Mouse (Mus musculus) gastrocnemius, adult 8-10 months (tissue): Measurements from ENCODE around the gene Mmd. TPM values are rescaled to one million over a fixed set of nuclear protein-coding genes. Genes with fewer than 3 reads are reported as not detected.
"Not testable (repeated sequence)": the region's sequence is repeated elsewhere in the genome, so short reads cannot be mapped to it uniquely, and the experiment has no call there.

ENCODE experiments used
- DNase-seq, 2 experiments: peaks; one replicate each; pipeline ENCODE4 v3.0.0; 2022; ENCODE audit warnings: low spot score in 2 of 2
- total RNA-seq, 4 experiments: library from RNA; stranded (reverse); gene quantifications; 2 replicates each; pipeline ENCODE4 v1.2.4; 2022

The Mmd gene
- total RNA-seq, 4 experiments from 2014 or later = 9.3 to 20.4 (median 12.4) TPM

DNA sequence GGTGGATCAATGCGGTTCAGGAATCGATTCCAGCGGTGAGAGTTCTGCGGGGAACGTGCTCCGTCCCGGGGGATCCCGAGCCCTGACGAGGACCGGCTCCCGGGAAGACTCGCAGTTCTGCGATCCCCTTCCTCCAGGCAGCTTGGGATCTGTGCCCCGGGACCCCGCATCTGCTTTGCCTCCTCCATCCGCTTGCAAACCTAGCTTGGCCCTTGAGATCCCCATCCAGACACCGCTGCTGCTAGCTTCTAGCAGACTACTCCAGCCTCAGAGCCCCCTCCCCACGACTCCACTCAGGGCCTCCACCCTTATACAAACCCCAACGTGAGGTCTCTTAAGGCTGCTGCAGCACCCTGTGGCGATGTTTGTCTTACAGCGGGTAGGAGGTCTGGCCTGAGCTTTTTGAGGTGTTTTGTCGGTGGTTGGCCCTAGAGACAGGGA is 465 bp downstream of the Mmd start:
- DNase-seq = no peak

DNA sequence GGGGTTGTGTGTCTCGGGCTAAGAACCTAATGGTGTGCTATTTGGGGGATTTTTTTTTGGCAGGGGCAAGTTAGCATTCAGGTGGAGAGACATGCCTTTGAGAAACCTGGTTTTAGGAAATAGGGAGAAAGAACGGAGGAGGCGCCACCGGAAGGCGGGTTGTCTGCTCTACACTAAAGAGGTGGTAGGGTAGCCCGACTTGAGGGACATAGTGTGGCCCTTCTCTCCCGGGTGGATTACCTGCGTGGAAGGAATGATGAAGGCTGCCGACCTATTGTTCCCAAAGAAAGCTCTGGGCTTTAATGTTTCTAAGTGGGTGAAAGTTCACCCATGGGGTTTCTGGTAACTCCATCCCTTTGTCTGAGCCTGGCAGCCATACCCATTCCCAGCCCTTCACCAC is 933 bp downstream of the Mmd start:
- no peak for DNase-seq

DNA sequence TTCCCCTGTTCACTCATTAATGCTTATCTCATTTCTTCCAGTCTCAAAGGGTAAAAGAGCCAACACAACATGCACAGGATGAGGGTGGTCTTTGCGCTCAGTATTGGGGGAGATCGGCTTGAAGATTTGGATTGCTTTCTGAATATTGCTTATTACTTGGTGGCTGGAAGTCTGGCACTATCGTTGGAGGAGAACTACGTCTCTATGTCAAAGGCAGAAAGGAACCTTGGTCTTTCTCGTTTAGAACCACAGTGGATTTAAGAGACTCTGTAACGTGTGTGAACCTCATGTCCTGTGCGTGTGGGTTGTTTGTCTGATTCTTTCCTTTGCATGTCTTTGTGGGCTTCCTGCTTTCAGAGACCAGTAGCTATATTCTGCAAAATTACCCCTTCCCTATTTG is 1.5 kb downstream of the Mmd start:
- DNase-seq = no peak

DNA sequence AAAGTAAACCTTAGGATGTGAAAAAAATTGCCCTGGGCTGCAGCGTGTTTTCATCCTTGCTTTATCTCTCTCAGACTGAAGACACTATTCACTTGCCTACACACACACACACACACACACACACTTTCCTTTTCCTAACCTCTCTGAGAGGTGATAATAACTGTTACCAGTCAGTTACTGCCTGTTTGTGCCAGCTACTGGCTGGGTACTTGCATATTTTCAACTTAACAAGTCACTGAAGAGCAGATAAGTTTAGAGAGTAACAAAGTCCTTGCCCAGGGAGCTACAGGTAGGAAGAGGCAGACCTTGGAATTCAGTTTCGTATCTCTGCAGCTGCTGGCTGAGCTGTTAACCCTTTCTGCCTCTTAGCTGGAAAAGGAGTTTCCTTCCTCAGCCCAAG is 2.7 kb downstream of the Mmd start:
- DNase-seq = no peak

DNA sequence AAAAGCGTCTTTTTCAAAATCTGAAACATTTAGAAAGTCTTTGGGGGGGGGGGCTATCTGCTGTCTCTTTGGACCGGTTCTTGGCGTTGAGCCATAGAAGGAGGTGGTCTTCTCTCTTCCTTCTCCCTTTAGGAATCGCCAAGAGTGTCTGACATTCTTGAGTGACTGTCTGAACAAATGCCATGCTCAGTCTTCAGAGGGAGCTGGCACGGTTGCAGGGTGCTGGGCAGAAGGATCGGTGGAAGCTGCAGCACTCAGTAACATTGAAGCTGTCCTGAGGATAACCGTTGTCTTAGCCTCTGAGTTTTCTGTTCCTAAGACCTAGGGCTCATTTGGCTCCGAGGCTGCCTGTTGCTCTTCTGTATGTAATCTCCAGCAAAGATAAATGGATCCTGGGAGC is 3.1 kb downstream of the Mmd start:
- DNase-seq = no peak

DNA sequence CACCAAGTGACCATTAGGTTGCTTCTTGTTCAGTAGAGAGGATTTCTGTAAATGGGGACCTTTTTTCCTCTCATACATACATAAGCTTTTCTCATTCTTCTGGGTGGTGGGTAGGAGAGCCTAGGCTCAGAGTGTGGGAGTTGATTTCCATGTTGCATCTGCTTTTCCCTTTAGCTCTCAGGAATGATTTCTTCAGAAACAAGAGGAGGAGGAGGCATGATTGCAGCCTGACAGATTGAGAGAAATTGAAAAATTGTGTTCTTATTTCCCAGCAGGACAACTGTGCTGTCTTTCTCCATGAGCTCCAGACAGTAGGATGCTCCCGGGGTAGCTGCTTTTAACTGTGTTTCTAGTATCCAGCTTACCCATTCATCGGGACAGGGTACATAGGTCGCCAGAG is 5.3 kb downstream of the Mmd start:
- no peak for DNase-seq

DNA sequence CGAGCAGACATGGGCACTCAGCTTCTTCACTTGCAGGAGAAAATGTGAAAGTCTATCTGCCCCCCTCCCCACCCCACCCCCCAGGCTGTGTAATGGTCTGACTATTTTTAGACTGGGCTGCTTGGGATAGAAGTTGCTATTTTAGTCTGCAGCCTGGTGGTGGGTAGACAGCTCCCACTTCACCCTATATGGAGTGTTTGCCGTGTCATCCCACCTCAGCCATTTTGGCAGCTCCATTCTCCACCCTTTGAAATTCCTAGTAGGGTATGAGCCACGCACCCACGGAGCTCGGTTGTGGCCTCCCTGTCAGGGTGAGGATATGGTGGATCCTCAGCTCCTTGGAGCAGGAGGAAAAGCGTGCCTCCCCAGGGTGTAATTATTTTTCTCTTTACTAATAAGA is 6.4 kb downstream of the Mmd start:
- peak; percentile 36 to 38 for DNase-seq

DNA sequence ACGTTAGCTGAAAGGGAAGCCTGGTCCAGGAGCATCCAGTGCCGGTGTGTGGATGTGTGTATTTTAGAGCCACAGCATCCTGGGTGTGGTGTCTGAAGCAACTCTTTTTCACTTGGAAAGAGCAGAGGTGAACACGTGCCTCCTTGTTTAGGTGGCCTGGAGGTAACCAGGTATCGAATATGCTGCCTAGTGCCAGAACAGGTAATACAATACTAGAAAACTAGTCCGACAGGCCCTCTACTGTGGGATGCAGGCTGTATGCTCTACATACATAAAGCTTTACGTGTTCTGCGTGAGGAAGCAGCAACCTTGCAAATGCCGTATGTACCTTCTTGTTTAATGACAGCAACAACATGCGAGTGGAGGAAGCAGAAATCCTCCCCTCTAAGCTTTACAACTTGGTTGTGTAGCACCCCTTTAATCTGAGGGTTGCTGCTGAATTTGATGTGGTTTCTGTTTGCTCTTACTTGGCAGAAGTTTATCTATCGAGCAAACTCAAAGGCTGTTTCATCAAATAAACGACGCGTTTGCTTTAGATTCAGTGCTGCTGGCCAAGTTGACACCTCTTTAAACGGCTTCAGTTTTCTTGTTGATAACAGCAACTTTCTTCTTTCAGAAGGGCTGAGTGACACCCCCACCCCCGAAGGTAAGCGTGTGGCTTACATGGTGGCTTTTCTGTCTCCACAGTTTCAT is 7.7 kb downstream of the Mmd start:
- DNase-seq = no peak

DNA sequence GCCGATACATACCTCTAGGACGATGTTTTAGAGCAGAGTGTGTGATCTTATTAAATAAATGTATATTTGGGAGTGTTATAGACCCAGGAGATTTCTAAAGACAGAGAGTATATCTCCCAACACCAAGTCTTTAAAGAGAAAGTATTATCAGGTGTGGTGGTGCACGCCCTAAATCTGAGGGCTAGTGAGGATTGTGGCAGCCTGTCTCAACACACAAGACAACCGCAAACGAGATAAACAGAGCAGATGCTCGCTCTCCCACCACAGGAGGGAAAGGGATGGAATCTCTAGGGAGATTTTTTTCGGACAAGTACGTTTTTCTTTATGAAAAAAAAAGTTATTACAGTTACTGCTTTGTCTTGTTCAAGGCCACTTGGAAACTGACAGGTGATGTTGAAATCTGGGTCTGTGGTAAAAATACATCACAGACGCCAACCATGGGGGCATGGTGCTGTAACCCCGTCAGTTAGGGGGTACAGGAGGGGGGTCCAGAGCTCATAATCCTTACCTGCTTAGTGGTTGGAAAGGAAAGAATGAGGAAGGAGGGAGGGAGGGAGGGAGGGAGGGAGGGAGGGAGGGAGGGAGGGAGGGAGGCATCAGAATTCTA is 9.2 kb downstream of the Mmd start:
- no peak for DNase-seq

DNA sequence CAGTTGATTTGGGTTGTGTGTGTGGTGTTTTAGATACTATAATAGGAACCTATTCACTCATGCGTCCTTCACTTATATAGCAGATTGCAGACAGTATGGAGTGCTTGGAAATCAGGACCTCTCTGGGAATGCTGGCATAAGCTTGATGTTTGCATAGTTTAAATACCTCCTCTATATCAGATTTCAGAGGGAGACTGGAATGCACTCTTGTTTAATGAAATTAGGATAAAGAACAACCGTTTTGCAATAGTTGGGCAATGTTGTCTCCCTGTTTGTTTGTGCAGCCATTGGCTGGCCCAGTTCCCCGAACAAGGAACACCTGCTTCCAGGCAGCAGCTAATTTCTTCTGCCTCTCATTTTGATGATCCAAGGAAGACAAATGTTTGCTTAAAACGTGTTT is 9.8 kb downstream of the Mmd start:
- DNase-seq = no peak

DNA sequence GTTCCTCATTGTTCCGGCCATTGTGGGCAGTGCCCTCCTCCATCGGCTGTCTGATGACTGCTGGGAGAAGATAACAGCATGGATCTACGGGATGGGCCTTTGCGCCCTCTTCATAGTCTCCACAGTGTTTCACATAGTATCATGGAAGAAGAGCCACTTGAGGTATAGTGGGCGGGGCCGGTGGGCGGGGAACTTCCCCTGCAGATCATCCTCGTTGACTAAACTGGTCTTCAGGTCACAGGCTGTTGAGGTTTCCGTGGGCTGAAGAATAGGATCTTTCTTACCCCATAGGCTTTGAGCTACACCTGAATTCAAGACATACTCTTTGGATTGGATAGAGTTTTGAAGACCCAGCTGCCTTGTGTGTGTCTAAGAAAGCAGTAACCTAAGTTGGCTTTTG is 10.6 kb downstream of the Mmd start:
- DNase-seq = no peak

DNA sequence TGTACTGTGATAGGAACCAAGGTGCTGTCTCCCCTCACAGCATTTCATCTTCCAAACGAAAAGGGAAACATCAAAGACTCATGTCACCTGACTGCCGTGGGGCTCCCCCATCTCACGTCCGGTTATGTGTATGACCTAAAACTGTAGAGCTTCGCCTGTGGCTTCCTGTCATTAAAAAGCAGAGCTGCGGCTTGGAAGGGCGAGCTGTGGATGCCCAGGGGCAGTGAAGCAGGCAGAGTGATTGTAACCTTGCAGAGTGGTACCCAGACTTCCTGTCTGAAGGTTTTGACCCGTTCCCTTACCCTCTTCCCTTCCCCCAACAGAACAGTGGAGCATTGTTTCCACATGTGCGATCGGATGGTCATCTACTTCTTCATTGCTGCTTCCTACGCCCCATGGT is 14.9 kb downstream of the Mmd start:
- DNase-seq = no peak

DNA sequence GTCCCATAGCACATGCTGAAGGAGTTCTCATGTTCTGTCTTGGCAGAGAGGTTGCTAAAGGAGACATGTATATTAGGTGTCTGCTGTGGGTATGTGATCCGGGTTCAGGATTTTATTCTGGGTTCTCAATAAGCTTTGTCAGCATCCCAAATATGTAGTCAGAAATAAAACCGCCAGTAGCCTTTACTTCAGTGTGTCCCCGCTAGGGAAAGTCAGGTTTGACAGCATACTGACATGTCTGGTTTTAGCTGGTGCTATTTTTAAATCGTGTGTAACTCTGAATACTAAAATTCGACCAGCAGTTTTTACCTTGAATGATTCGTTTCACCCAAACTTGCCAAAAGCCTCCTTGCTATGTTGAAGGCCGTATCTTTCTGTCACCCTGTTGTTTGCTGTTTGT is 16.3 kb downstream of the Mmd start:
- no peak for DNase-seq

DNA sequence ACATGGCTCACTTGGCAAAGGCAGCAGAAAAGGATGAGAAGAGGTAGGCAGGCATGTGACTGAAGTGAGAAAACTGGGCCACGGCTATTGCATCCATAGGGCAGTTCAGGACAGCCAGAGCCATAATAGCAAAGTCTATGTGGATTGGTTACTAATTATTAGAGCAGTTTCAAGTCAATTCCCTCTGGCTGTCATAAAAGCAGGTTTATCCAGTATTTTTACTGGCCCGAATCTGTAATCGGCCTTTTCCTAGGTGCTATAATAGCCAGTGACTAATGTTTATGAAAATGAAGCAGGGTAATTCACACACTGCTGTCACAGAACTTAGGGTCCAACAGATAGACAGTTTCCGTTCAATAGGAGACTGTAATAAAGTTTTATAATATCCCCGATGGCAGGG is 19.7 kb downstream of the Mmd start:
- no peak for DNase-seq

DNA sequence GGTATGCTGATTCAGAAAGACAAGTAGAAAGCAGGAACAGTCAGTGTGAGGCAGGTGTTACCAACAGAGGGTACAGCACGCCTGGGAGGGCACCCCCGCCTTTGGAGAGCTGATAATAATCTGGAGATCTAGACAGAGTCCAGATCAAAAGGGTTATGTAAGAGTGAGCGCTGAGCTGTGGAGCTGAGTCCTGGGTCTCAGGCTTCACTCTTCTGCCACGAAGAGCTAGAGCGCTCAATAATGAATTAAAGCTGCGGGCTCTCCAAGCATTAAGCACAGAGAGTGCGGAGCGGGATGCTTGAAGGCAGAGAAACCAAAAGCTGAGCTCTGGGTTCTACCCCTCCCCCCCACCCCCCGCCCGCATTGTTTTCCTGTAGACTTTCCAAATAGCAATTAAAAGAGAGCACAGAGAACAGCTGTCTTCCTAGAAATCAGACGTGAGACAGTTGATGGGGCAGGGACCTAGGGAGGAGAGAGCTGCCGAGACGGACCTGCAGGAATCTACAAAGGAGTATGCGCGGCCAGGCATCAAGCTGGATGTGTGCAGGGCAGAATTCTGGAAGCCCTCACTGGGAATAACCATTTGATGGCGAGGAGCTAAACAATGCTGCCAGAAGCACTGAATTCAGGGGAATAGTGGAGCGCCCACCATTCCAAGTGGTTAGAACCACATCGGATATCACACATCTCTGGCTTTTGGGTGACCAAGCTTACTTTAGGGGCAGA is 20.3 kb downstream of the Mmd start:
- no peak for DNase-seq

DNA sequence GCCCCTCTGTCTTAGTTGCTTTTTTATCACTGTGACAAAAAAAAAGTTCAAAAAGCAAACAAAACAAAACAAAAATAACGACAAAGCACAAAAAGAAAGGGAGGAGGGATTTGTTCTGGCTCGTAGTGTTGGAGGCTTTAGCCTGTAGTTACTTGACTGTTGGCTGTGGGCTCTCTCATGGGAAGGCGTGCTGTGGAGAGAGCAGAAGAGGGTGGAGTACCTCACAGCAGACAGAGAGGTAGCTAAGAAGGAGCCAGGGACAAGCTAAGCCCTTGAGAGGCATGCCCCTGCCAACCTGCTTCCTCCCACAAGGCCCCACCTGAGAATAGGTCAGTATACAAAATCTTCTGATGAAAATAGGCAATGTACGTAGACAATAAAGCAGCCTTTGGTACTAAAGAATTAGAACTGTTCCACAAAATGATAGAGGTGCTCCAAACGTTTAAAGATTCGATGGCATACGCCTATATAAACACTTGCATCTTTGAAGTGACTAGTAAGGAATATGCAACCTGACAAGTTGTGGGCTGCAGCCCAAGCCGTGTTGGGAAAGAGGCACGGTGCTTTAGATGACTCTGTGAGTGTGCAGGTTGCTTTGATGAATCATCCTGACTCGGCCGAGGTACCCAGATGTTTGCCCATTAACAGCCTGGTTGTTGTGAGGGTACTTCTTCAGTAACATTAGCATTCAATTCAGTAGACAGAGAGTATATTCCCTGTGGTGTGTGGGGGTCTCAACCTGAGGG is 21.0 kb downstream of the Mmd start:
- no peak for DNase-seq

DNA sequence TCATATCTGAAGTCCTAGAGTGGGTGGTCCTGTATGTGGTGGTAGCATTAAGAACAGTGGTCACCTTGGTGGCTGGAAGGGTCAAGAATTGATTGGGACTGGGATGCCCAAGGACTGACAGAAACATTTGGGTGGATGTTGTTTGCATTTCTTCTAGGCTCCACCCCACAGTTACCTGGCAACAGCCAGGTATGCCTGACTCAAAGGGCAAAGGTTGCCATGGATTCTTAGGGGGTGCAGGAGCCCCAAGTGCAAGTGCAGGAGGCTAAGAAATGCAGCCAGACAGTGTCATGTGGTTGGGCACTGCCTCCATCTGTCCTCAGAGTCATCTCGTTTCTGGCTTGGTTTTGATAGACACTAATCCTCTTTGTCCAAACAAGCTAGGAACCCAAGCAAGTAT is 24.9 kb downstream of the Mmd start:
- DNase-seq = no peak

DNA sequence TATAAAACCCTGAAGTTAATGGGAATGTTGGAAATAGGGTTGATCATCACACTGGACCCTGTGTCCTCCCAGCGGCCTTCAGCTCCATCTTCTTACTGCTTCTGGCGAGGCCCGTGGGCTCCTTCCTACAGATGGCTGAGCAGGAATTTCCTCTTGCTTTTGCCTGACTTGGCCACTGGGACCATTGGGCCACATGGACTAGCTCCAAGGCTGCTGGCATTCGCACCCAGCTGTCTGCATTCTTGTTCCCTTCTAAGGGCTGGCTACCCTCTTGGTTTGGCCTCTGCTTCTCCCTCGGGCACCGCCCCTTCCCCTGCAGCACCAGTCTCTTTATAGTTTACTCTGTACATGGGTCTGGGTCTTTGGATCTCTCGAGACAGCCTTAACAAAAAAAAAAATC is 26.4 kb downstream of the Mmd start:
- peak; percentile 32 to 63 for DNase-seq

DNA sequence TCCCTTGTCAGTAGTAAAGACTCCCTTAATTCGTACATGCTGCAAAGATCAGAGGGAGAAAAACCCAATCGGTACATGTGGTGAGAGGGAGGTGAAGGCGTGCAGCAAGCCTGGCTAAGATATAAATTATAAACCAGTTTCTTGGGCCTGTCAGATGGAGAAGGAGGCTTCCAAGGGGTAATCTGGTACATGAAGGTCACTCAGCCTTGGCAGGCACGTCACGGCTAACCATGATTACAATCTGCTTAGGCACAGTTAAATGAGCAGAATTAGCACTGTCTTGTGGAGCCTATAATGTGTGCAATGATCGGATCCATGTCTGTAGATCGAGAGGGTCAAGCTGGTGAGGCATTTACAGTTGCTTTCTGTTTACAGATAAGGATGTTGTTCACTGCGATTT is 26.9 kb downstream of the Mmd start:
- peak in 1 of 2 experiments; percentile 42 for DNase-seq

DNA sequence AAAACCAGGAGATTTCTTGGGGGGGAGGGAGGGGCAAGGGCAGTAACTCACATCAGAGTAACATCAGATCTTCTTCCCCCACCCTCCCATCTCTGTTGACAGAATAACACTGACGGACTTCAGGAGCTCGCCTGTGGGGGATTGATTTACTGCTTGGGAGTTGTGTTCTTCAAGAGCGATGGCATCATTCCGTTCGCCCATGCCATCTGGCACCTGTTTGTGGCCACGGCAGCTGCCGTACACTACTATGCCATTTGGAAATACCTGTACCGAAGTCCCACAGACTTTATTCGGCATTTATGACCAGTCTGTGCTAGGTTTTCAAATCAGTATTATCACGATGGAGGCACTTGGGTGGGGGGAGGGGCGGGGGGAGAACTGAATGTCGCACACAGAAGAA is 27.3 kb downstream of the Mmd start:
- peak; percentile 44 to 71 for DNase-seq

DNA sequence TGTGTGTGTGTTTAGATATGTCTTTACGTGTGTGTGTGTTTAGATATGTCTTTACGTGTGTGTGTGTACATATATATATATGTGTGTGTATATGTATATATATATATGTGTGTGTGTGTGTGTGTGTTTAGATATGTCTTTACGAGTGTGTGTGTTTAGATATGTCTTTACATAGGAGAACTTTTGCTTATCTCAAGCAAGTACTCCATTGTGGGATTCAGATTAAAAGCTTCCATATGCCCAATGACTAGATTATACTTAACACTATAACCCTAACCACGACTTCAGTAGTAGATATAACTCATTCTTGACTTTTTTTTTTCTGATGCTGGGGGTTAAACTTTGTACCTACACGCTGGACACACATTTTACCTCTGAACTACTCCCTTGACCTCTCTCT is 30.8 kb downstream of the Mmd start:
- no peak for DNase-seq

DNA sequence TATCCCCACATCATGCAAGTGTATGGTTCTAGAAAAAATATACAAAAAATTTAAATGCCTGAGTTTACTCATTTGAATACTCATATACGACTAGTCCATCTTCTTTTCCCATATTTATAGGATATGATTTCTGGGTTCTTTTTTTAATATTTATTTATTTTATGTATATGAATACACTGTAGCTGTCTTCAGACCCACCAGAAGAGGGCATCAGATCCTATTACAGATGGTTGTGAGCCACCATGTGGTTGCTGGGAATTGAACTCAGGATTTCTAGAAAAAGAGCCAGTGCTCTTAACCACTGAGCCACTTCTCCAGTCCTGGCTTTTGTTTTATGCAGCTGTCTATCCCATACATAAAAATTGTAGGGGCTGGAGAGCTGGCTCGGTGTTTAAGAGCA is 32.7 kb downstream of the Mmd start:
- not testable (repeated sequence) for DNase-seq
